Mouse (Mus musculus) 3134 (cell line): ENCODE results near the gene Tcf21.

Source experiments
- DNase-seq: peaks from one replicate; pipeline ENCODE4 v3.0.0-alpha.2; 2011; ENCODE audit warnings: low spot score; ENCODE audit not compliant: insufficient read length; ENCODE audit errors: extremely low read depth

The Tcf21 gene

DNA sequence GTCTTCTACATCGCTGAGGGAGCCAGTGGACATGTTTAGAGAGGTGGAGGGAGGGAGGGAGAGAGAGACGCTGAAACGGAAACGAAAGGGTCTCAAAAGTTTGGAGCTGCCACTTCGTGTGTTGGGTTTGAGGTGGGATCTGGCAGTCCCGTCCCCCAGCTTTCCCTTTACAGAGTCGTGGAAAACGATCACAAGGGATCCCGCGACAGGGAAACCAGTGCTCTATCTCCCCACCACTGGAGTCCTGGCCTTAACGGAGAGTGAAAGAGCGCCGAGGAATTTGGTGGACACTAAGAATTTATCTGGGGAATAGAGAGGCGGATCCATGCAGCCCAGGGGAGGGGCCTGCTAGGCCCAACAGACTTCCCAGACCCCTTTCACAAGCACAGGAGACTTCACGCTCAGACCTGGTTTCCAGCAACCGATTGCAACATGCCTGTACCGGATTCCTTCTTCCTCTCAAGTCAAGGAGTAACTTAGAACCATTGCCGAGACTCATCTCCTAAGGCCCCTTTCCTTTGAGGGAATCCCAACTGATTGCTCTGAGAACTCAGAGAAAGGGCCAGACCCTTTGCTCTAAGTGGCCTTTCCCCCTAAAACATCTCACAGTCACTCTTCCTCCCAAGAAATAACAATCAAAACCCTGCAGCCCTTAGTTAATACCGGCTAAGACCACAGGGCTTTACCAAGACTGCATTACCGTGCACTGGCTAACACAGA lies at the start of gene Tcf21:
Gene Tcf21, minus strand, starts transcription at position 304 of the 720 bp plus-strand sequence.
- no peak for DNase-seq

DNA sequence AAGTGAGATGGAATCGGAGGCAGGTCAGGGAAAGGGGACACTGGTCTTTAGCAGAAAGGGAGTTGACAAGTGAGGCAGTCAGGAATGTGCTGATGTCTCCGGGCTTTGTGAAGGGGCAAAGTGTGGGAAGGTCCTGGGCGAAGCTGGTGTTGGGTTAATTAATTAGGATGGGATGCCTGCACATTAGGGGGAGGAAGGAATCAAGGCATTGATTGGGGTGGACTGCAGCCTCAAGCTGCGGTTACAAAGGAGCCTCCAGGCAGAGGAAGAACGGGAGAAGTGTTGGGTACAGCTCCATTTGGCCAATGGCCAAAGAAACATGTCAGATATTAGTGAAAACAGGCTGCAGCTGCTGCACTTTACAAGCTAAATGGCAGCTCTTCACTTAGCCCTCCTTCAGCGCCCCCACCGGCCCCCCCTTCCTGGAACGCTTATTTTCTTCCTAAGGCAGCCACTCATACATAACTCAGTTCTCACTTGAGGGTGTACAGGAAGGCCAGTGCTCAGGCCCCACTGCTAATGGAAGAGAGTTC lies 48.5 kb upstream of the Tcf21 start:
- DNase-seq, result no peak

DNA sequence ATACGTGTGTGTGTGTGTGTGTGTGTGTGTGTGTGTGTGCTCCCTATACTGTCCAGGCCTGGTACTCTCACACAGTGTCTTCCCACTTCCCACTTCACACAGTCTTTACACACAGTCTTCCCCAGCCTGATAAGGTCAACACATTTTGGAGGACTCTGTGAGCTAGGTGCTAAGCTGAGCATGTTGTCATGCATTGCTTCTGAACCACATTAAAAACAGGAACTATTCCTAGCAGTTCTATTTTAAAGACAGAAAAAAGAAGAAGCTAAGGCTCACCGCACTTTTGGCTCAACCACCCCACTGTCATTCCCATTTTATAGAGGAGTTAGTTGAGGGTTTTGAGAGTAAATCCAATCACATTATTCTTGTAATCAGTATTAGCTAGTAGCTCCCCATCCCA lies 47.2 kb upstream of the Tcf21 start:
- no peak for DNase-seq

DNA sequence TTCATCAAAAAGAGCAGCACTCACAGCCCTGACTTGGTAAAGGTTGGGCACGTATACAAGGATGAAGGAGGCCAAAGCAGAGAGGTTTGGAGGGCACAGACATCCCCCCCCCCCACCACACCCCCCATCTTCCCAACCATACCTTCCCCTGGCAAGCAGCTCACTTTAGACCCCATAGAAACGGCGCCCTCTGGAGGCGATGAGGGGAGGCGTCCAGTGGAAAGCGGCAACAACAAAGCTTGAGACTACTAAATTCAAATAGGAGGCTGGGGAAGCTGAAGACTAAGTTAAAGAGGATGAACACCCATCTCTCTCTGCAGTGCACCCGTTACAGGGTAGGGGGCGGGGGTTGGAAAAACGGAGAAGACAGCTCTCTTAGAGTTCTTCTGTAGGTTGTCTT lies 38.1 kb upstream of the Tcf21 start:
- no peak for DNase-seq

DNA sequence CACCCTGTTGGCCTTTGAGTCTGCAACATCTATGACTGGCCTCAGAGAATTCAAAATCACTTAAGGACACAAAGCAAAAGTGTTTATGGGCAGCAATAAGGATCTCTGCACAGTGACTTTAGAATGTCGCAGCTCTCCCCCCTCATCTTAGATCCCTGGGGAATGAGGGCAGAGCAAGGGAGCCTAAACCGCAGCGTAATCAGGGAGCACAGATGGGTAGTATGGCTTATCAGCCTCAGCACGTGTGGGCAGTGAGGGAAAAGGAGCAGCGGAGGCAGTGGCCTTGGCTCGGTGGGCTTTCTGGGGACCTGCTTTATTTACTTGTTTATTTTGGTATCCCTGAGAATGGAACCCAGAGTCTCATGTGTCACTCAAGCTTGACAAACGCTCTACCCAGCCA lies 34.4 kb upstream of the Tcf21 start:
- DNase-seq, result no peak

DNA sequence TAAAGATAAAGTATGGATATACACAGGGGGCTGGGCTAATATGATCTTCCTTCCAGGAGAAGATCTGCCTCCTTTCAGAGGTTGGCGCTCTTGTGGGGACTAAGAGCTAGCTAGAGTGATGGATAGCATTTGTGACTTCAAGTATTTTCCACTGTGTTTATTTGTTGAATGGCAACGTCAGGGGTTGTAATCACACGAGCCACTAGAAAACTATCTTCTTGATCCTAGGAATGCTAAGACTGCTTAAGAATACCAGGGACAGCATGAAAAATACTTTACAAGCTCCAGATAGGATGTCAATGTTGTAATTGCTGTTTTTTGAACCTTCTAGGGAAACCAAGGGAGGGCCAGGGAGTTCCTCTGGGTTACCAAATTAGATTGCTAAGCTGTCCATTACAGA lies 25.4 kb upstream of the Tcf21 start:
- no peak for DNase-seq

DNA sequence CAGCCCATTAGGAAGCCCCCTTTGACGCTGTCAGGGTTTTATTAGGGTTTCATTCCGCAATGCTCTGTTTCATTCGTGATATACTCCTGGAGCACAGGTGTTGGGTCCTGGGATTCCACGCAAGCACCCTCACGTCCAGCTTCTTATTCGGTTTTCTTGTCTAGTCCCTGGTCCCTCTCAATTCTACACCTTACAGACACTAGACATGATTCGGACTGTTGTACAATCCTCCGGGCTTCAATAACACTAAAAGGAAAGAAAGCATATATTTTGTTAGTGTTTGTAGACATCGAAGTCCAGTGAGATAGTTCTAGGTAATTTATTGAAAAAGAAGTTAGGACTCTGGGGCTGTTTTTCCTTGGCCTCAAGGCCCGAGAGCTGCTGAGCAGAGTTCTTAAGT lies 24.8 kb upstream of the Tcf21 start:
- no peak for DNase-seq

DNA sequence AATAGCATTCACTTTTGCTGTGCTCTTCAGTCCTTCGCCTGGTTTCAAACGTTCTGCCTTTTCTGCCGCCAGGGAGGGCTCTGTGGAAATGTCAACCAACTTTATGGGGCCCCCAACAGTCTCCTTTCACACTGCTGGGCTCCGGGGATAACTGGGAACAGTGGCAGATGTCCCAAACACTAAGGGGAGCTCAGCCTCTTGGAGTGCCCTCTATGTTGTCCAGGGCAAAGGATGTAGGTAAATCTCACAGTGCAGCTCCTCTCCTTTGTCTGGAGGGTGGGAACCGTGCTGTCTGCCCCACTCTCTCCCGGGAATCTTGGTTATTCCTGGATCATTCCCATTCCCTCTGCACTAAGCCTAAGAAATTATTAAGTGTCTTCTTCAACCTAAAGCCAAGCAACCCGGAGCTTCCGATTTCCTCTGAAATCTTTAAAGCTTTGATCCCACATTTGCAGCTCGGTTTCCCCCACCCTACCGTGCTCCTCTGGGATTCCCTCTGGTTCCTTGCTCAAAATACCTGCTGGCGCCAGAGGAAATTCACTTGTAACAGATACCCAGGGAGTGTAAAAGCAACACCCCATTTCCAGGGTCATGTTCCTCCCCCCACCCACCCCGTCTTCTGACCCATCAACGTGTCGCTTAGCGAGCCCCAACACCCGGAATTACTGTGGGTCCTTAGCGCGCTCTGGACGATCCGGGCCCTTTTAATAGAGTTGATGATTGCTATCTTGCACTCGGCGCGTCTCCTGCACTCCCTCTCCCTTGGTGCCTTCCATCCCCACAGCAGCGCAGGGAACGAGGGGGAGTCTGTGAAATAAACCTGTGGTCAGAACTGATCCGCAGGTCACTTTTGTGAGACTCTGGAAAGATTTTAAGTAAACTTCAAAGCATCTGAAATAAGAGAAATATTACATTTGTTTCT lies 23.7 kb upstream of the Tcf21 start:
- DNase-seq, result no peak

DNA sequence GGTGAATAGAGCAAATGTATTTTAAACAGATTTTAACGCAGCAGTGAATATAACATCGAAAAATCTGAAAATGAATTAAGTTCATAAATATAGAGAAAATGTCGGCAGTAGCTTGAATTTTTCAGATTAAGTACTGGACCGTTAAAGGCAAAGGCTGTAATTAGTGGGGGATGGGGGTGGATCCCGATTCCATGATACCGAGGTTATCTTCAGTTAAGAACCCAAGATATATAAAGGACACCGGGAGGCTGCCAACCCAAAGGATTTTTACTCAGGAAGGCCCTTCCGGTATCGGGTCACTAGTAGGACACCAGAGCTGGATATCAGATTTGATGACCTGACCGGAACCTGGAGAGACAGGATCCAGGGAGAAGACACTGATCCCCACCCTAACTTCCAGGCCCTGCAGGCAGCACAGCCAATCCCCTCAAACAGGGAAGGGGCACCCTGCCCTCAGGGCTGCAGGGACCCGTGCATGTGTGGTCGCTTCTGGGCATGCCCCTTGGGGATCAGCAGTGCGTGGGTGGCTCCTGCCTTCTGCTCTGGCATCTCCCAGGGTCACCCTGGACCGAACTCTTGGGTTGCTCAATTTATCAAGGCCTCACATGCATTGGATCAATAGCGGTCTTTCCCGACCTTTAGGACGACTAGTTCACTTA lies 22.9 kb upstream of the Tcf21 start:
- no peak for DNase-seq

DNA sequence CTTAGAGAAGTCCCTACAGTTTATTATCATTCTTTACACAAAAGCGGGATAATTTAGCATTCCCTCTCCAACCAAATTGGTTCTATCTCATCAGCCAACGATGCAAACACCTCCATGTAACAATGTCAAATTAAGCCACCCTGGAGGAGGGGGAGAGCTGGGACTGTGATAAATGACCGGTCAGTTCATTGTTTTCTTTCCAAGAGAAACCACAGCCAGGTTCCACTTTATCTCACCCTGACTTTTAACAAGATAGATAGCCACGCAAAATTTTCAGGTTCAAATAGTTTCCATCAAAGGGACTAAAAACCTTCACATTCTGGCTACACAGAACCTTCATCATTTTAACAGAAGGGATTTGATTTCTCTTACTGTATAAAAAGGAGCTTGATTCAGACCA lies 22.1 kb upstream of the Tcf21 start:
- DNase-seq, result no peak

DNA sequence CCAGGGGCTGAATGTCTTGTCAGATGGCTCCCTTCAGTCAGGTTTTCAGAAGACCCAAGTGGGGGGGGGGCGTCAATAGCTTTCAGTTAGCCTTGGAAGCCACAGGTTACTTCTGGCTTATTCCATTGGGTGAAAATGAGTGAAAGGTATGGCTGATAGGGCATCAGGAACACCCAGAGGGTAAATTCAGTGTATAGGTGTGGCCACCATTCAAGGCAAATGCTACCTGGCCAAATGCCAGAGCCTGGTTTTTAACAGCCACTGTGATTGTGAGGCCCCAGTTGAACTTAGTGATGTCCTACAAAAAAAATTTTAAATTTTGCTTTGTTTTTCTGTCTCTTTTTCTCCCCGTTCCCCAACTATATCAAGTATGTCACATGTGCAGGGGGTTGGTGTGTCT lies 6.3 kb upstream of the Tcf21 start:
- DNase-seq, result no peak

DNA sequence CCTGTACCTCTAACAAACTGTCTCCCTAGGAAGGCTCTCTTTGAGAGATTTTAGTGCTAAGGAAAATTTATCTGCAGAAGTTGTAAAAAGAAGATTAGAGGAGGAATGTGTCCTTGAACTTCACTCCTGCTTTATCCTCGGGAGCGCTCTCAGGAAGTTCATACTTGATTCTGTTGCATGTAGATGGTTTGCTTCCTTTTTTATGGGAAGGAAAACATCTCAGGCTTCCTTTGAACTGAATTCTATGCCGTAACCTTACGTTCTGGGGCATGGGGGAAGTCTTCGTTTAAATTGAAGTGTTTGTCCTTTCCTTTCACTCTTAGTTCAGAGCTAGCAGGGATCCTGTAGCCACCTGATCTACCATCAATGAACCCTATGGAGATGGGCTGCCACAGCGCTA lies 2.9 kb upstream of the Tcf21 start:
- DNase-seq, result no peak

DNA sequence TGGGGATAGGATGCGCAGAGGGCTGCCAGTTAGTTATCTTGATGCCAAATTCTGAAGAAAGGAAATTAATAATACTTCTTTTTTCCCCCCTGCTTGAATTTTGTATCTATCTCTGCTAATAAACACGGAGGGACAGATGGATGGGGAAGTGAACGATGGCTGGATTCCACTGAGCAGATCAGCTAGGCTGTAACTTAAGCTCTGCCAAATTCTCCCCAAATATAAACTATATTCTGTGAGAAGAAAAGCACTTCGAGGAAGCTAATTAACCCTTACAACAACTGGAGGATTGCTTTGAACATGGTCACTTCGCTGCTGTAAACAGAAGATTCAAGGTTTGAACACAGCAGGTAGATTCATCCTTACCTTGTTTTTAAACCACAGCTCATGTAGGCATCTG lies 2.5 kb upstream of the Tcf21 start:
- no peak for DNase-seq

DNA sequence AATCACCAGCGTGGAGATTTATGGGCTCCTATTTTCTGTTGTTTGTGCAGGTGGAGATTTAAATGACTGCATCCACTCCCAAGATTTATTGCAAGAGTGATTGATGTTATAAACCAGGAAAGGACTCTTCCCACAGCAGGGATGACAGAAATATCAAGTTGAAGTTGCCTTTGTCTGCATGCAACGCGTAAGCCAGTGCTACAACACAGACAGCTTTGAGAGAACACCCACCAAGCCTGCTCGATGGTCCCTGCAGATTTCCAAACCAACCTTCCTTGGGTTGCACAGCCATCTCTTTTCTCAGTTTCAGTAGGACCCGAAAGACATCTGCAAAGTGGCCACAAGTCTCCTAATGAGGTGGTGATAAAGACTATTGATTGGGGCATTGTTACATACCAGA lies 1.7 kb upstream of the Tcf21 start:
- no peak for DNase-seq

DNA sequence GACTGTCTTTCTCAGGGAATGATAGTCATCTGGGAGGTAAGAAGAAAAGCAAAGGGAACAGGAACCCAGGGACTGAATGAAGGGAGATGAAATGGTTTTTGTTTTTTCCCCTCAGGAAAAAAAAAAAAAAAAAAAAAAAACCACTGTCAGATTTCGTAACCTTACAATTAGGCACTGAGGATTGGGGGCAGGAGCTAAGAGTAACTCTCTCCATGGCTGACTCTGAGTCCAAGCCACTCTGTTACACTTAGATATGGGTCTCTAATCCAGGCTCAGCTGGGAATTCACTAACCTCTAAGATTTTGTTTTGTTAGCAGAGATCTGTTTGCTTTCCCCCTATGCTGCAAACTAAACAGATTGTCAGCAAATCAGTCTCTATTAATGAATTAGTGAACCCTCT lies 1.3 kb upstream of the Tcf21 start:
- no peak for DNase-seq

DNA sequence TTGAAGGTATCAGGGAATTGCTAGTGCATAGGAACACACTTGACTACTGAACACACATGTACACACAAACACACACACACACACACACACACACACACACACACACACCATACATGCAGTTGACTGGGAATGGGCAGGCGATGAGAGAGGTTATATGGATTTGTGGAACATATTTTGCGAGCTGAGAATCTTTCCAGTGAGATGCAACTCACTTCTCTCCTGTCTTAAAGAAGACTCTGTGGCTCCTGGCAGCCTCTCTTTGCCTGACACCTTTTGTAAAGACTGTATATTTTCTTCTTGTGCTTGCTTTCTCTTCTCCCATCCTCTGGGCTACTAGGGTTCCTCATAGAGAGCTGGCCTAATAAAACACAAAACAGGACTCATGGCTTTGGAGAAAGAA lies 867 bp upstream of the Tcf21 start:
- no peak for DNase-seq

DNA sequence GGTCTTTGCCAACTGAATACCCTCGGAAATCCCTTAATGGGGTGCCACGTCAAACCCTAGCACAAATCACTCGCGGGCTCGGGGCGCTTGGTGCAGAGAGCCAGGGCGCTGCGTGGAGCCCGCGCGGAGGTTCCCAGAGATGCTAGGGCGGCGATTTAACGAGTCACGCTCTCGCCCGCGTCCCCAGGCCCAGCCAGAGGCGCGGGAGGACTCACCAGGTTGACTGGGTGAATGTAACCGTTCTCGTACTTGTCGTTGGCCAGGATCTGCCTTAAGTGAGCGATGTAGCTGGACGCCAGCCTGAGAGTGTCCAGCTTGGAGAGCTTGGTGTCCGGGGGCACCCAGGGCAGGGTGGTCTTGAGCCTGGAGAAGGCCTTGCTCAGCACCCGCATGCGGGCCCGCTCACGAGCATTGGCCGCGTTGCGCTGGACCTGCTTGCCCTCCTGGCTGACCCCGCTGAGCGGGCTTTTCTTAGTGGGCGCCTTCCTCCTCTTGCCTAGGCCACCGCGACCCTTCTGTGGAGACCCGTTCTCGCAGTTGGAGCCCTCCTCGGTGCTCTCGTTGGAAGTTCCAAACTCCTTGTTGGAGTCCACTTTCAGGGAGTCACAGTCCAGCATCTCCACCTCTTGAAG lies 619 bp downstream of the Tcf21 start:
- no peak for DNase-seq

DNA sequence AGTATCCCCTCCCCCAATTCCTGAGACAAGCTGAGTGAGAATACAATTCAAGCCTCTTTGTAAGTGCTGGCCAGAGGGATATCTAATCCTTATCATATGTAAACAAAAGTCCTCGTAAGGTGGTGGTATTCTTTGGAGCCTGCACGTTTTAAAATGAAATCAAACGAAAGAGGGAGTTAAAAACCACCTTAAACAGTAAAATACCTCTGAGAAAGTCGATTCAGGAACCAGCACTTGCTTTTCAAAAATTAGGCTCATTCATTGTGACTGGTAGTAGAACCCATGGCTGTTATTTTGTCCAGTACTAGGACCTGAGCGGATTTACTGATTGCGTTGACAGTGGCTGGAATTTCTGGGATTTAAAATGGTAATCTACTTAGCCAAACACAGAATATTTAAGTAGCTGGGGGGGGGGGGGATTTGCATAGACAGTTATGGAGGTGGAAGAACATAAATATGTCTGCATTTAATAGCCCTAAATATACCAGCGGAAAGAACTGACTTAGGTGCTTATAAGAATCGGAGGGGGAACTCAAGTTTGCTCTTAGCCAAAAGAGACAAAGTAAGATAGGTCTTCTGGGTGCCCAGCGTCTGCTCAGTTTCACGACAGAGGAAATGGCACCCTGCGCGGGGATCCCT lies 1.3 kb downstream of the Tcf21 start:
- no peak for DNase-seq

DNA sequence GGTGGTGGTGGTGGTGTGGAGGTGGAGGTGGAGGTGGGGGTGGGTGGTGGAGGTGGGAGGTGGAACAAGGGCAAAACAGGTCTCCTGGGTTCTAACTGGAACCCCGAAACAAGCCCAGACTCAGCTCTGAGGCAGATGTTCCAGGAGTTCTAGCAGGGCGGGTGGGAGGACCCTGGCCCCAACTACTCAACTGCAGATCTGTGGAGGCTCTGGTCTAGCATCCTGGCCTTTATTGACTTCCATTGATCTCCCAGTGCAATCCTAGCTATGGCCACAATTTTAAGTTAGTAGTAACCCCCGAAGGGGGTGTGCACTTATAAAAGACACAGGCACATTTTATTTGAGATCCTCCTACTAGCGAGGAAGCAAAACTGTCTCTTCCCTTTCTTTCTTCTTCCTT lies 2.0 kb downstream of the Tcf21 start:
- DNase-seq, result no peak

DNA sequence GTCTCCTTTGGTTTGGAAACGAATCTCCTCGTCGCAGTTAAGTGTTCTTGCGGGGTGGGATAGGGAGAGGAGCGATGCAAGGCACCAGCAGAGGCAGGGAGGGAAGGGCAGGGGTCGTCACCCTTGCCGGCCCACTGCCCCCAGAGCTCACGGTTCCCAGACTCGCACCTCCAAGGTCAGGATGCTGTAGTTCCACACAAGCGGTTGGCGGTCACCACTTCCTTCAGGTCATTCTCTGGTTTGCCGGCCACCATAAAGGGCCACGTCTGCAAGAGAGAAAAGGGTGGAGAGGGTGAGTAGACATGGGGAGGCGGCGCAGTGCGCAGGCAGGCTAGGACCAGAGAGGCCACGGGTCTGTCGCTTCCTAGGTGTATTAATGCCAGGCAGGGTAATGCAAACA lies 2.4 kb downstream of the Tcf21 start:
- DNase-seq, result no peak
